Mouse (Mus musculus) liver, adult 10 weeks (tissue): Measurements from ENCODE around the gene Wdr37. TPM values are rescaled to one million over a fixed set of nuclear protein-coding genes. Genes with fewer than 3 reads are reported as not detected.

Experiments
- polyA plus RNA-seq: library from polyadenylated mRNA; stranded (reverse); fragments of 350-450 nt; fragmentation: Illumina TruSeq; extraction: RNeasy Lipid Tissue Mini Kit (QIAGEN cat#74804); gene quantifications from one replicate; pipeline ENCODE4 v1.2.3, GENCODE M21; 2014; ENCODE audit warnings: low read depth, low replicate concordance

The Wdr37 gene
- 11.9 TPM for polyA plus RNA-seq

GRCm38 (mm10) chr13:8871314-8871962 is at the start of gene Wdr37:
Gene Wdr37, minus strand, starts transcription at chr13:8871909.

GRCm38 (mm10) chr13:8885445-8886184 is 13.9 kb upstream of the Wdr37 start, which contains the start of gene Idi1:
Gene Idi1, plus strand, starts transcription at chr13:8885501.

Other genes with a start within 250 kb of the Wdr37 start
- gene Idi1, start 13.6 kb upstream of the Wdr37 start, polyA plus RNA-seq, result 866 TPM
- not detected for gene Gm9745, start 76.3 kb upstream of the Wdr37 start, polyA plus RNA-seq
- gene Idi2, start 81.0 kb upstream of the Wdr37 start, polyA plus RNA-seq, result not detected
- gene Gtpbp4, start 124.2 kb upstream of the Wdr37 start, polyA plus RNA-seq, result 40.8 TPM
- gene Larp4b, start 222.0 kb upstream of the Wdr37 start, polyA plus RNA-seq, result 43.2 TPM